Mouse (Mus musculus): Measurements from ENCODE around the gene Katnal1. TPM values are rescaled to one million over a fixed set of nuclear protein-coding genes. Genes with fewer than 3 reads are reported as not detected.

Katnal1 gene
- total RNA-seq, 2 experiments from 2014 or later = 60.6 to 66.6 TPM

DNA sequence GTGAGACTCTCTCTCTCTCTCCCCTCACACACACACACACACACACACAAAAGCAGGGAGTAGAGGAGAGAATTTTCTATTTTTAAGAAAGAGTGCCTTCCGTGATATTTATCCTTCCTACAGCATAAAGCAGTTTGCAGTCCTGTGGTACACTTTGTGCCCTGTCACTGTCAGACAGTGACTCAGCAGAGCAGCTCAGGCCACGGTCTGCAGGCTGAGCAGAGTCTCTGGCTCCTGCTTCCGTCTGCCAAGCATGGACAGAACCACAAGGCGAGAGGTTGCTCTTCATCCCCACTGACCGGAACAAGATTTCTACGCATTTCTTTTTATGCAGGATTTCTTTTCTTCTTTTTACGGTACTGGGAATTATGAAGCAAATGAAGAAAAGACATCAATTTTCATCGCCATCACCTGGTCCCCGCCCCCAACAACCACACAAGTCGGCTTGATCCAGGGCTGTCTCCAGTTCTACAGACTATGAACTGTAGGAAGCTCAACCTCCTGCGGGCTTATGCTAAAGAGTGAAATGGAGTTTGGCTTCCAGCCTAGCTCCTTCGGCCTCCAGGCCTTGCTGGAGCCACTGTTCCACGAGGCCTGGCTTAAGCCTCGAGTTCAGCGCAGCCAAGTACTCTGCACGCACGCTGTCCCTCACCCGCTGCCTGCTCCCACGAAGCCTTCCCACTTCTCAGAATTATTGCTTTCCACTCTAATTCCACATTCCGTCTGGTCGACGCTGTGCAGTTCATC is 25.4 kb upstream of the Katnal1 start:
- no peak for DNase-seq

DNA sequence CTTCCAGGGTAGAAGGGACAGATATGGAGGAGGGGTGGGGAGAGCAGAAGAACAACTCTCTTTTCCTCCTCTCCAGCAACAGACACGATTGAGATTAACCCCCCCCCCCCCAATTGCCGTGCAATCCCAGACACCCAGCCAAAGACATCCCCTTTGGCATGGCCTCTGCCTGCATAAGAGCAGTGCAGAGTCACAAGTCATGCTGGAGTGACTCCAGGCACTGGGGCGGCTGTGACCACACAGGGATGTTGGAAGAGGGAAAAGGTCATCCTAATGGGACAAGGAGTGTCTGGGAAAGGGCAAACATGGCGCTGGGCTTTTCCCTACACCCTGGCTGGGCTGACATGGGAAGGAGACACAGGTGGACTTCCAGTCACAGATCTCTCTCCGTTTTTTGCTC is 24.0 kb upstream of the Katnal1 start:
- DNase-seq = no peak

DNA sequence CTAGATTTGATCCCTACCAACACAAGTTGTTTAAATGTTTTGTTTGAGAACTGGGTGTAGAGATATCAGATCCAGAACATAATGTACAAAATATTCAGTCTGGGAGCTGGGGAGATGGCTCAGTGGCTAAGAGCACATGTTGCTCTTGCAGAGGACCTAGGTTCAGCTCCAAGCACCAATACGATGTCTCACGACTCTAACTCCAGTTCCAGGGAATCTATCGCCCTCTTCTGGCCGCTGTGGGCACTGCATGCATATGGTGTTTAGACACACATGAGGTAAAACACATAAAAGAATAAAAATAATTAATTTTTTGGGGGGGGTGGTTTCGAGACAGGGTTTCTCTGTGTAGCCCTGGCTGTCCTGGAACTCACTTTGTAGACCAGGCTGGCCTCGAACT is 23.3 kb upstream of the Katnal1 start:
- no peak for DNase-seq

DNA sequence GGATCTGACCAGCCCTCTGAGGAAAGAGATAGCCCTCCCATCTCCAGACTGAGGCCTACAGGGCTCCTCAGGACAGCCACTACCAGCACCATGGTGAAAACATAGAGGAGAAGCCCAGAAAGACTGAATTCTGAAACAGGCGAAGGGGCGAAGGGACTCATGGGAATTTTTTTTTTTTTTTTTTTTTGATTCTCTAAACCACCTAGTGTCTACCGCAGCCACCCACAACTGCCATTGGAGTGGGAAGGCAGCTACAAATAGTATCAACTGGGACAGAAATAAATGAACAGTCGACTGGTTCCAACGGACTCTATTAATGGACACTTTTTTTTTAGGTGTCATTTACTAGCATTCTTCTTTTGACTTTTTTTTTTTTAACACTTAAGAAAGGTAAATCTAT is 22.2 kb upstream of the Katnal1 start:
- DNase-seq = no peak

DNA sequence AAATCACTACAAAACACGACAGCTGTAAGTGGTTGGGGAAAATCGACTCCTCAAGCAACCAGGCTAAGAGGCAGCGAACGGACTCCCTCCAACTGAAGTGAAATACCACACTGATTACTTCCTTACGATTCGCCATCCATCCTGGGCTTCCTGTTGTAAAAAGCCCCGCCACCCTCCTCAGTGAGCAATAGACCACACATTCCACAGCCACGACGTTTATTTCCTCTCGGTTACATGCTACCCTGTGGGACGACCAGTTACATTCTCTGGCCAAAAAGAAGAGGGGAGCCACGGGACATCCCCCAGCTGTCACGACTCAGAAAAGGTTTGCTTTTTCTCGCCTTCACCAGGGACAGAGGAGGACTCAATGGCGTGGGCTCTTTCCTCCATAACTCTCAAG is 20.9 kb upstream of the Katnal1 start:
- DNase-seq = no peak

DNA sequence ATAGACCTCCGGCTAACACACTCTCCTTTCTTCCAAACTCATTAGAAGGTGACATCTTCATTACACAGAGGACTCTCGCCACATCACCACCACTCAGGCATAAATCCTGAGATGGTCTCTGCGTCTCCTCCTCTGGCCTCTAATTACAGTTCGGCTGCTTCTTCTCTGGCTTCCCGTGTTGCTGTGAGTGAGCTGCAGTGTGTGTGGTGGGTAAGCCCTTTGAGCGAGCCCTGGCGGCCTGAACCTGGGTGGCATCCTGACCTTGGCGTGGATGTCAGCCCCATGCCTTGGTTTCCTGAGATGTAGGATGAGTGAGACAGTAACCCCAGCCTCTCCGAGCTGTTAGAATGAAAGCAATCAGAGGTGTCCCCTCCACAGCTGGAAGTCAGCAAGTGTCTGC is 19.5 kb upstream of the Katnal1 start:
- no peak for DNase-seq

DNA sequence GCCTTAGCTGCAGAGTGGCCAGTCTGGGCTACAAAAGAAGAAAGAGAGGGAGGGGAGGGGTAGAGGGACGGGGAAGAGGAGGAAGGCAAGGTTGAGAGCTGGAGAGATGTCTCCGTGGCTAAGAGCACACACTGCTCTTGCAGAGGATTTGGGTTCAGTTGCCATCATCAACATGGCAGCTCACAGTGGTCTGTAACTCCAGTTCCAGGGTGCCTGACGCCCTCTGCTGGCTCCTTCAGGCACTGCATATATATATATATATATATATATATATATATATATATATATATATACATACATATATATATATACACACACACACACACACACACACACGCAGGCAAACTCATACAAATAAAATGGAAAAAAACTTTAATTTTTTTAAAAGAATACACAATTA is 18.3 kb upstream of the Katnal1 start:
- no peak for DNase-seq

DNA sequence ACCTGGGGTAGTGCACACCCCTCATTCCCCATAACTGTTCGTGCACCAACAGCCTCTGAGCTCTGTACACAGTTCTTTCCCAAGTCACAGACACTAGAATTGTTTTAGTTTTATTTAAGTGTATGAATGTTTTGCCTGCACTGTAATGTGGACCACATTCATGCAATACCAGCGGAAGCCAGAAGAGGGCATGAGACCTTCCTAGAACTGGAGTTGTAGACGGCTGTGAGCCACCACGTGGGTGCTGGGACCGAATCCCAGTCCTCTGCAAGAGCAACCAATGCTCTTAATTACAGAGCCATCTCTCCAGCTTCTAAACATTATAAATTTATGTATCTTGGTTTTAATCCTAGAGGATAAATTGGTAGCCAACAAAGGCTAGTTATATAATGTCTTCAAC is 17.7 kb upstream of the Katnal1 start:
- DNase-seq = no peak

DNA sequence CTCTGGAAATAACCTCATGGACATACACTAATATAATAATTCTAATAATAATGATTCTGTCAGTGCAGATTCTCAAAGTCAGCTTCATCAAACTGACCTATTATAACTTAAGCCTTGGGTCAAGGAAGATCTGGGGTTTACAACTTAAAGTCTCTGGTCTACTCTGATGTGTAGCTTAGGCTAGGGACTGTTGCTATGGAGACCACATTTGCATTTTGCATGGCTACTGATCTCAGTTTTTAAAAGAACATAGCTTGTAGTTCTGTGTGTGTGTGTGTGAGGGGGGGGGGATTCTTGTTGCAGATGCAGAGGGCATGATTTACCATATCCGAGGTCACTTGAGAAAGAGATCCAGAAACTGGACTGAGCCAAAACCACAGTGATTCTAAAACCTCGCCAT is 16.6 kb upstream of the Katnal1 start:
- DNase-seq = no peak

DNA sequence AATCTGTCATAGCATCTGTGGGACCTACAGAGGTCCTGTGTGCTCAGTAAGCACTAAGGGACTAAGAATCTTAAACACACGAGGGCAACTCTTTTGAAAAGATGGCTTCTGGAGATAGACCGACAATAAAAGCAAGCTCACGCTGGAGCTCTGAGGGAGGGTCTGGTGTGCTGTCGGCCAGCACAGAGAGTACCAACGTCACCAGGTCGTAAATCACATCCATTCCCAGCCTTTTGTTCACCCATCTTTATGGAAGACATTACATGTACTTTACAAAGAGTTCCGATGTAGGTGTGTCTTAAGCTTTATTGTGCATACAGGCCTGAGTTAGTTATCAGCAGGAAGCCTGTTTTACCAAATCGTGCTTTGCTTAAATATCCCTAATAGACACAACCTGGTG is 14.9 kb upstream of the Katnal1 start:
- DNase-seq = no peak

DNA sequence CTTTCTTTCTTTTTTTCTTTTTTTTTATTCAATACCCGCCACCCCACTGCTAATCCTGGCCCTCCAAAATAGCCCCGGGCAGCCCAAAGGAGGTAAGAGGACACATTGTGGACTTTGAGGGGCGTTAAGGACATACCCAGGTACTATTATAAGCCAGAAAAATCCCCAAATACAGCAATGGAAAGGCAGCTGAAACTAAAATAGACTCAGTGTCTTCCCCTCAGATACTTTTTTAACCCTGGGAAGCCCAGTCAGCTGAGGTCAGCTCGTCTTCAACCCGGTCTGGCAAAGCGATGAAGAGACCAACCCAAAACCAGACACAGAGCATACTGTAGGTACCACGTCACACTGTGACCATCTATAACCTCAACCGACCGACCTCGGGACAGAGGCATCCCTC is 14.3 kb upstream of the Katnal1 start:
- no peak for DNase-seq

DNA sequence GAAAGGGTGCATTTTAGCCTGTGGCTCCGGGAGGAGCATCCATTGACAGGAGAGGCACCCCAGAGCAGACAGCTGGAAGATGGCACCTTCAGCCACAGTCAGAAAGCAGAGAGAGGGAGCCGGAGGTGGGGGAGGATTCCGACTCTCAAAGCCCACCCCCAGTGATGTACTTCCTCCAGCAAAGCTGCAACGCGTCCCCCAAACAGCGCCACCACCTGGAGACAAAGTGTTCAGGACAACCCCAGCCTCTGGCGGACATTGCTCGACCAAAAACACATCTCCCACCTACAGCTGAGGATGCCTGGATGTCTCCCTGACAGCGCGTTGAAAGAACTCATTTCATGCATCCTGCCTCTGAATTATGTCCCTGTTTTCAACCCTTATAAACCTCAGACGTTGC is 13.8 kb upstream of the Katnal1 start:
- DNase-seq = no peak

DNA sequence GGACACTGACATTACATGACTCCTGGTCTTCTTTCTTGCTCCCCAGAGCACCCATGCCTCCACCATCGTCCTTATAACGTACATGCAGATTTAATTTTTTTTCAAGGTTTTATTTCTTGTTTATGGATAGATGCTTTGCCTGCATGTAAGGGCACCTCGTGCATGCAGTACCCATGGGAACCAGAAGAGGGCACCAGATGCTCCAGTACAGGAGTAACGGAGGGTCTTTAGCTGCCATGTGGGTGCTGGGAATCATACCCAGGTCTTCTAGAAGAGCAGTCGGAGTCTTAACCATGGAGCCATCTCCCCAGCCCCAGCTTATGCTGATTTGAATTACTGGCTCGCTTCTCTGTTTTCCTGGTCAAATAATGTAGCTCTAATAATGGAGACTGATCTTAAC is 13.2 kb upstream of the Katnal1 start:
- DNase-seq = no peak

DNA sequence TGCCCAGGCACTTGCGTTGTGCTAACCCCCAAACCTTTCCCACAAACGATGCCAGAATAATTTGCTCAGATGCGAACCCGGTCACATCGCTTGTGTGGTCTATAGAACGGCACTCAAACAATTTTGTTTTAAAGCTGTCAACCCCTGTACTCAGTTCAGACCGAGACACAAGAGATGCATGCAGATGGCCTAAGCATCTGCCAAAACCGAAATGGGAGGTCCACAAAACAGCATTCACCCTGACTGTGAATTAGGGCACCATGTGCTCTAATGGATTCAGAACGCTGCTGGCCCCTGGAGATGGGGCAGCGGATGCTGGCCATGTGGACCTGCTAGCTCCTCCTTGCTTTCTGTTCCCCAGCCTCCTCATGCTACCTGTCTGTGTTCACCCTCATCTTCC is 12.7 kb upstream of the Katnal1 start:
- no peak for DNase-seq

DNA sequence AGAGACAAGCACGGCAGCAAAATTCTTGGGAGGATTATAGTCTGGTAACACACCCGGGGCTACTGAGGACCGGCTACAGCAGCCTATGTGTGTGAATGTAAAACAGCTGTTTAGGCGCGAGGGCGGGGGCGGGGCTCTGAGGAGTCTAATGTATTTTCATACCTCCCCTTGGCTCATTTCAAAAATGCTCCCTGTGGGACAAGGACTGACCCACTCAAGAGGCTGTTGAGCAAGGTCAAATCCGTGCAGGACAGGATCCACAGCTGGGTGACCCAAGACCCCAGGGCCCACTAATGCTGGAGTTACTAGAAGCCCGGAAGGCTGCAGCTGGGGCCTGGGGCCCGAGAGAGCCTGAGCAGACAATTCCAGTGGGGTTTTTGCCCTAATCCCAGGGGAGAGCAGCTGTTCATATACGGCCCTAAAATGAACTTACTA is 10.8 kb upstream of the Katnal1 start:
- DNase-seq = no peak

DNA sequence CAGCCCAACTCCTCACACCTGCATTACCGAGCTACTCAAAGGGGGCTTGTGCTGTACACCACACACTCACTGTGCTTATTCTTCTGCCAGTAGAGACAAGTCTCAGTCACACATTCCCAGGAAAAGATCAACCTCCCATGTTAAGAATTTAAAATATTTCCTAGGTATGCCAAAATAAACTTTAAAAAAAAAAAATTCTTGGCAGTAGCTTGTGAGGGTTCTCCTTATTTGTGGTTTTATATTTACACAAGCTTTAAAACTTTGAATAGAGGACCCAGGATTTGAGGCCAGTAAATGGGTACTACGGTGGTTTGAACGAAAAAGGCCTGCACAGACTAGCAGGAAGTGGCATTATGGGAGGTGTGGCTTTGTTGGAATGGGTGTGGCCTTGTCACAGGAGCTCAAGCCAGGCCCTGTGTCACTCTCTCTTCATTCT is 7.4 kb upstream of the Katnal1 start:
- DNase-seq = no peak

DNA sequence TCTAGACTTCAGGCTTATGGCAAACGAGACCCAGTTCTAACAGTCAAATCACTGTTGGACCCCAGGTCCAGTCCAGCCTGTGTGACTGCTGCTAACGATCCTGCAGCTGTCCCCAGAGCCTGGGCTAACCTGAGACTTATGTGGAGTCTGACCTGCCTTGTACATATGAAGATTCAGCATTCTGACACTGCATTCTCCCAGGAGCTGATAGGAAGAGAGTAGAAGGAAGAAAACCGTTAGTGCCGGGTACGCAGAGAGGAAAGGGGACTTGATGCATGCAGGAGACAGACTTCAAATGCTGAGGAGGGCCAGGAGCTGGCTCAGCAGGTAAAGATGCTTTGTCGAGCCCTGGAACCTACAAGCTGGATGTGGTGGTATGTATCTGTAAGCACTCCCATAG is 6.8 kb upstream of the Katnal1 start:
- no peak for DNase-seq

DNA sequence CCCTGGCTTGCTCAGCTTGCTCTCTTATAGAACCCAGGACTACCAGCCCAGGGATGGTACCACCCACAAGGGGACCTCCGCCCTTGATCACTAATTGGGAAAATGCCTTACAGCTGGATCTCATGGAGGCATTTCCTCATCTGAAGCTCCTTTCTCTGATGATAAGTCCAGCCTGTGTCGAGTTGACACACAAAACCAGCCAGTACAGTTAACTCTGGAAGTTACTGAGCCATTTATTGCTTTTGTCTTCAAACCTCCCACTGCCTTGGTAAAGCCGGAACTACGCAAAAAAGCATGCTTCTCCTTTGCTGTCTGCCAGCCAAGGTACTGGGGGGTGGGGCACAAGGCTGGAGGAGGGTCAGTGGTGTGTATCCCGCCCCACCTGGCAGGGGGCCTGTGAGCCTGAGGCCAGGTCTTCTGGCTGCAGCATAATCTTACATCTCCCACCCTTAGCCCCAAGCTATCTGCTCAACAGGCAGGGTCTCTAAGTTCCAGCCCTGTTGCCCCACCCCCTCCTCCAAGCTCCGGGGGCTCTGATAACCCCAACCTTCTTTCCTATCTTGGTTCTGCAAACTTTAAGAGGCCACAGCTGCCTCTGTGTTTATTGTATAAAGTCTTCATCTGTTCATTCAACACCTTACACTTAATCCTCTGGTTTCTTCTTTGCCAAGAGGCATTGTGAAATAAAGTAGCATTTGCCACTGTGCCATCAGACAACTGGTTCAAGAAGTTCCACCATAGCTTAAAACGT is 6.1 kb upstream of the Katnal1 start:
- DNase-seq = no peak

DNA sequence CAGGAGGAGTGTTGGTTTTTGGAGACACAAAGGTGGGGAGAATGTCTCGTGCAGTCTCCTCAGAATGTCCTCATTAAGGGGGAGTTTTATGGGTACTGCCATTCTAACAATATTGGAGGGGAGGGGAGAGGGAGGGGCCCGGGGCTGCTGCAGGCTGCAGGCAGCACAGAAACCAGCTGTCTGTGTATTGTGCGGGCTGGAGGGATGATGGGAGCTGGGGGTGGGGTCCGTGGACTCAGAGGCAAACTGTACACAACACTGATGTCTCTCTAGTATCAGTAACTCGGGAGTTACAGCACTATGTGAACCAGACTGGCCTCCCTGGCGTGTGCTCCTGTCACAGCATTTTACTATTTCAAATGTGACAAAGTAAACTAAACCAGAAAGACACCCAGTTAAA is 5.3 kb upstream of the Katnal1 start:
- DNase-seq = no peak

DNA sequence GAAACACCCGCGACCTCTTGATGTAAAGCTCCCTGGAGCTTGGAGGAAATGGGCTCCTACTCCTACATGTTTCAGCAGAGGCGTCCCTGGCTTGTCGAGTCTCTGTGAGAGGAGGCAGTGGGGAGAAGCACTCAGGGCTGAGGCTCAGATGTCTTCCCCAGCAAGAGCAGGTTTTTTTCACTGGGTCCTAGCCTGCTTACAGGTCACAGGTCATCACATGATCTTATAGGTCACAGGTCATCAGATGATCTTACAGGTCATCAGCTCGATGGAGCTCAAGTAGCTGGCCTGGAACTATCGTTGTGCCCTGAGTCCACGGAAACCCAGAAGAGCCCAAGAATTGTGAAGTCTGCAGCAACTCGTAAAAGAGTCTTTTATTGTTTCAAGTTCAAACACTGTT is 4.6 kb upstream of the Katnal1 start:
- no peak for DNase-seq

DNA sequence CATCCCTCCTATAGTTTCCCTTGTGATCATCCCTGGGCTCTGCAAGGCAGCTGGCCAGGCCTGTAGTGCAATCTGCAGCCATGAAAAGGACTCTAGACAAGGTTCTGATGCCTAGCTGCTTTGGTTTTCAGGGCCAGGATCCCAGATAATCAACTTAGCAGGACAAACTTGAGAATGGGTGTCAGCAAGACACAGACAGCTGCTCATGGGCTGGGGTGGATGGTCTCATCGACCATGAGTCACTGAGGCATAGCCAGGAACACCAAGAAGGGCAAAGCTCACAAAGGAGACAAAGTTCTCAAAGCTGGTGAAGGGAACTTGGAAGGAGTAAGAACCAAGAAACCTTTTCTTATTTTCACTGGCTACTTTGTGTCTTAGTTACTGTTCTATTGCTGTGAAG is 2.2 kb upstream of the Katnal1 start:
- no peak for DNase-seq

DNA sequence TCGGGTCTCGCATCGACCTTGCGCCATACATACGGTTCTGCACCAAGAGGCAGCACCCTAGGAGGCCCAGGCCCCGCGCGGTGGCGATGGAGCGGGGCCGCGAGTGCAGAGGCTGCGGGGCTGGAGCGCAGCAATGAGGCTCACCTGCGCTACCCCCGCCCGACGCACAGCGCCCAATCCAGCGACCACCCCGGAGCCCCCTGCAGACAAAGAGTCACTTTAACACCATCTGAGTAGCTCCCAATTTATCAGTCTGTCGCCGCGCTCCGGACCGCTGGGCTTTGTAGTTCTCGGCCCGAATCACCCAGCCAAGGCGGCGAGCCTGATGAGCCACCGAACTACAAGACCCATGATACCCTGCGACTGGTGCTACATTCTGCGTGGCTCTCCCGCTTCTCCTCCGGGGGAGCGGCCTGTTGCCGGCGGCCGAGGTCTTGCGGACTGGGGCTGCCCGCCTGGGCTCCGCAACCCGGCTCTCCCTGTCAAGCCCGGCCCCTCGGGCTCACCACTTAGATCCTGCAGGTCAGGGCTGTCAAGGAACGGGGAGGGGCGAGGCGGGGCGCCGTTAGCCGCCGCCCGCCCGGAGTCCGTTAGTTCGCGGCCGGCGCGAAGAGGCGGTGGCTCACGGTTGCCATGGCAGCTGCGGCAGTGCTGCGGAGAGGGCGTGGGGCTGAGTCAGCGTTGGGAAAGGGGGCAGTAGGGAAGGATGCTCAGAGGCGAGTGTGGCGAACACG is 571 bp downstream of the Katnal1 start:
- peak; percentile 94 to 95 for DNase-seq

DNA sequence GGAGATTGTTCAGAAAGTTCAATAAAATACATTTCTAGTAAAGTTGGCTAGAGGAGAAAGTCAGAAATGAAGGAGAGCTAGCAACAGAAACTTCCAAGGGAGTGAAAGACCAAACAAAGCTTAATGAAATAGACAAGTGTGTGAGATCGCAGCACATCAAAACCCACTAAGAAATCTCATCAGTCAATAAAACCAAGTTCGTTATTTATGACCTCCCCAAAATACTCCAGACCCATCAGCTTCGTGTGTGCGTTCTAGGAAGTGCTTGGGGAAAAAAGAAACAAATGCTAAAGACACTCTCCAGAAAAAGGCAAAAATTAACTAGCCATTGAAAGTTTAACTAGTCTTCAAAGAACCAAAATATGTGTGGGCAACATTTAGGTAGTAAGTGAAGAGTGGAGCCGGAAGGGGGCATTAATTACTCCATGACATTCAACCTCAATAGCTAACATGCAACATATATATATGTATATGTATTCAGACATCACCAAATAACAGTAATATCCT is 1.4 kb downstream of the Katnal1 start:
- DNase-seq = no peak

All from layer of hippocampus, postnatal 36 days (tissue).